Mouse (Mus musculus): Measurements from ENCODE around the gene Lifr. TPM values are rescaled to one million over a fixed set of nuclear protein-coding genes. Genes with fewer than 3 reads are reported as not detected.

The Lifr gene
- polyA plus RNA-seq, 1 experiment, result 14.8 TPM

GRCm38 (mm10) chr15:7051666-7052065 lies 38.7 kb upstream of the Lifr start:
- Histone ChIP-seq H3K4me3 (no peak overlapping the region), H3K36me3 (ENCODE audit: control insufficient read depth, insufficient read depth) (no peaks in the 10 kb centered on the region), H3K79me2 (ENCODE audit: control insufficient read depth, insufficient read depth) (no peaks in the 10 kb centered on the region), H3K4me2 (ENCODE audit: low read depth) (no peak overlapping the region), H3K27me3 (ENCODE audit: control insufficient read depth, insufficient read depth, insufficient read length) (no peaks in the 10 kb centered on the region), H3ac (ENCODE audit: control insufficient read depth, insufficient read length) (no peak overlapping the region)
- TF ChIP-seq REST (IDR thresholded peaks at IDR 0.05; ENCODE audit: insufficient read depth, insufficient read length), result no peak
- TF ChIP-seq POLR2AphosphoS2 (IDR thresholded peaks at IDR 0.05; ENCODE audit: insufficient read length, low read depth), result no peak
- no peak for TF ChIP-seq MYOD1 (IDR thresholded peaks at IDR 0.05; ENCODE audit: control insufficient read depth in 1 of 3, insufficient read length in 2 of 3, low read depth in 2 of 3)
- no peak for TF ChIP-seq MAX (IDR thresholded peaks at IDR 0.05; ENCODE audit: low read depth)
- TF ChIP-seq TCF3 (IDR thresholded peaks at IDR 0.05; ENCODE audit: insufficient read length, low read depth), result no peak
- TF ChIP-seq SRF (IDR thresholded peaks at IDR 0.05; ENCODE audit: control insufficient read depth, insufficient read length, low read depth), result no peak
- no peak for TF ChIP-seq CEBPB (IDR thresholded peaks at IDR 0.05; ENCODE audit: insufficient read depth, poor library complexity, severe bottlenecking)
- TF ChIP-seq USF1 (IDR thresholded peaks at IDR 0.05; ENCODE audit: low read depth), result no peak

GRCm38 (mm10) chr15:7052117-7052516 lies 38.3 kb upstream of the Lifr start:
- Histone ChIP-seq H3K79me2 (ENCODE audit: control insufficient read depth, insufficient read depth) (no peaks in the 10 kb centered on the region), H3K27me3 (ENCODE audit: control insufficient read depth, insufficient read depth, insufficient read length) (no peaks in the 10 kb centered on the region), H3ac (ENCODE audit: control insufficient read depth, insufficient read length) (no peak overlapping the region), H3K4me2 (ENCODE audit: low read depth) (no peak overlapping the region), H3K4me3 (no peak overlapping the region), H3K36me3 (ENCODE audit: control insufficient read depth, insufficient read depth) (no peaks in the 10 kb centered on the region)
- TF ChIP-seq CEBPB (IDR thresholded peaks at IDR 0.05; ENCODE audit: insufficient read depth, poor library complexity, severe bottlenecking) (no peak), MYOG (IDR thresholded peaks at IDR 0.05; ENCODE audit: control insufficient read depth in 1 of 3, insufficient read depth in 1 of 3, insufficient read length in 2 of 3, low read depth in 2 of 3) (no peak), E2F4 (IDR thresholded peaks at IDR 0.05; ENCODE audit: insufficient read depth) (no peak), USF1 (IDR thresholded peaks at IDR 0.05; ENCODE audit: low read depth) (no peak), MAX (IDR thresholded peaks at IDR 0.05; ENCODE audit: low read depth) (no peak), TCF12 (IDR thresholded peaks at IDR 0.05; ENCODE audit: insufficient read depth, poor library complexity, severe bottlenecking) (no peak)

- Histone ChIP-seq H3K4me3 (no peak overlapping the region), H3K4me2 (ENCODE audit: low read depth) (peak overlapping the region; percentile 21), H3K79me2 (ENCODE audit: control insufficient read depth, insufficient read depth) (no peaks in the 10 kb centered on the region), H3K27me3 (ENCODE audit: control insufficient read depth, insufficient read depth, insufficient read length) (no peaks in the 10 kb centered on the region), H3K36me3 (ENCODE audit: control insufficient read depth, insufficient read depth) (no peaks in the 10 kb centered on the region), H3ac (ENCODE audit: control insufficient read depth, insufficient read length) (no peak overlapping the region)
- TF ChIP-seq MYOG (IDR thresholded peaks at IDR 0.05; ENCODE audit: control insufficient read depth in 1 of 3, insufficient read depth in 1 of 3, insufficient read length in 2 of 3, low read depth in 2 of 3) (no peak), SRF (IDR thresholded peaks at IDR 0.05; ENCODE audit: control insufficient read depth, insufficient read length, low read depth) (no peak), MAX (IDR thresholded peaks at IDR 0.05; ENCODE audit: low read depth) (no peak), TCF3 (IDR thresholded peaks at IDR 0.05; ENCODE audit: insufficient read length, low read depth) (no peak), POLR2A (IDR thresholded peaks at IDR 0.05; ENCODE audit: insufficient read length, low read depth) (no peak), E2F4 (IDR thresholded peaks at IDR 0.05; ENCODE audit: insufficient read depth) (no peak), TCF12 (IDR thresholded peaks at IDR 0.05; ENCODE audit: insufficient read depth, poor library complexity, severe bottlenecking) (no peak), POLR2AphosphoS2 (IDR thresholded peaks at IDR 0.05; ENCODE audit: insufficient read length, low read depth) (no peak), REST (IDR thresholded peaks at IDR 0.05; ENCODE audit: insufficient read depth, insufficient read length) (no peak), USF1 (IDR thresholded peaks at IDR 0.05; ENCODE audit: low read depth) (no peak), CEBPB (IDR thresholded peaks at IDR 0.05; ENCODE audit: insufficient read depth, poor library complexity, severe bottlenecking) (no peak), MYOD1 (IDR thresholded peaks at IDR 0.05; ENCODE audit: control insufficient read depth in 1 of 3, insufficient read length in 2 of 3, low read depth in 2 of 3) (no peak)
These were observed 33.6 kb upstream of the Lifr start for GRCm38 (mm10) chr15:7056851-7057250.

- no peaks in the 10 kb centered on the region for H3K27me3 ChIP-seq (ENCODE audit: control insufficient read depth, insufficient read depth, insufficient read length)
- no peaks in the 10 kb centered on the region for H3K79me2 ChIP-seq (ENCODE audit: control insufficient read depth, insufficient read depth)
- no peak overlapping the region for H3K4me3 ChIP-seq
- TF ChIP-seq REST (IDR thresholded peaks at IDR 0.05; ENCODE audit: insufficient read depth, insufficient read length) (no peak), MYOG (IDR thresholded peaks at IDR 0.05; ENCODE audit: control insufficient read depth in 1 of 3, insufficient read depth in 1 of 3, insufficient read length in 2 of 3, low read depth in 2 of 3) (no peak), MYOD1 (IDR thresholded peaks at IDR 0.05; ENCODE audit: control insufficient read depth in 1 of 3, insufficient read length in 2 of 3, low read depth in 2 of 3) (no peak), POLR2A (IDR thresholded peaks at IDR 0.05; ENCODE audit: insufficient read length, low read depth) (no peak), MAX (IDR thresholded peaks at IDR 0.05; ENCODE audit: low read depth) (no peak), TCF3 (IDR thresholded peaks at IDR 0.05; ENCODE audit: insufficient read length, low read depth) (no peak), CEBPB (IDR thresholded peaks at IDR 0.05; ENCODE audit: insufficient read depth, poor library complexity, severe bottlenecking) (no peak), TCF12 (IDR thresholded peaks at IDR 0.05; ENCODE audit: insufficient read depth, poor library complexity, severe bottlenecking) (no peak), USF1 (IDR thresholded peaks at IDR 0.05; ENCODE audit: low read depth) (no peak), POLR2AphosphoS2 (IDR thresholded peaks at IDR 0.05; ENCODE audit: insufficient read length, low read depth) (no peak), E2F4 (IDR thresholded peaks at IDR 0.05; ENCODE audit: insufficient read depth) (no peak), SRF (IDR thresholded peaks at IDR 0.05; ENCODE audit: control insufficient read depth, insufficient read length, low read depth) (no peak)
- H3ac ChIP-seq (ENCODE audit: control insufficient read depth, insufficient read length), result no peak overlapping the region
- no peaks in the 10 kb centered on the region for H3K36me3 ChIP-seq (ENCODE audit: control insufficient read depth, insufficient read depth)
- no peak overlapping the region for H3K4me2 ChIP-seq (ENCODE audit: low read depth)
These were observed 29.9 kb upstream of the Lifr start for GRCm38 (mm10) chr15:7060522-7060921.

Data from myocyte (in vitro differentiated cells).